Mouse (Mus musculus): ENCODE measurements around the gene N4bp1. TPM values are rescaled to one million over a fixed set of nuclear protein-coding genes. Genes with fewer than 3 reads are reported as not detected.

Gene N4bp1
- polyA plus RNA-seq, 1 experiment from 2014 or later = 11.9 TPM

- Histone ChIP-seq H3K4me2 (replicated peaks; ENCODE audit: low read depth, low read length) (no peak overlapping the region), H3K36me3 (ENCODE audit: control insufficient read depth, insufficient read depth, low read length) (no peaks in the 10 kb centered on the region), H3K27ac (ENCODE audit: low read depth, low read length) (no peak overlapping the region), H3K4me1 (replicated peaks; ENCODE audit: control insufficient read depth, insufficient read depth, low read length) (no peaks in the 10 kb centered on the region), H3K9me3 (ENCODE audit: control insufficient read depth, low read length) (no peaks in the 10 kb centered on the region), H3K4me3 (ENCODE audit: low read depth, low read length) (no peak overlapping the region), H3K9ac (ENCODE audit: low read depth, low read length) (no peak overlapping the region), H3K27me3 (ENCODE audit: control insufficient read depth, insufficient read depth, low read length) (no peaks in the 10 kb centered on the region)
- 82% methylated on average over 15 of the region's 15 CpGs for WGBS
- ATAC-seq (ENCODE audit: low FRiP score) = no peak
- DNase-seq (ENCODE audit: low spot score) = no peak
Measured at GRCm38 (mm10) chr8:86808990-86809960, 75.8 kb downstream of the N4bp1 start.

GRCm38 (mm10) chr8:86808239-86808638, 76.8 kb downstream of the N4bp1 start:
- 82% methylated on average over 5 of the region's 5 CpGs for WGBS
- H3K4me2 ChIP-seq (replicated peaks; ENCODE audit: low read depth, low read length) = no peak overlapping the region
- H3K27ac ChIP-seq (ENCODE audit: low read depth, low read length) = no peak overlapping the region
- no peaks in the 10 kb centered on the region for H3K9me3 ChIP-seq (ENCODE audit: control insufficient read depth, low read length)
- DNase-seq (ENCODE audit: low spot score) (no peak), ATAC-seq (ENCODE audit: low FRiP score) (no peak)
- no peaks in the 10 kb centered on the region for H3K27me3 ChIP-seq (ENCODE audit: control insufficient read depth, insufficient read depth, low read length)
- H3K4me3 ChIP-seq (ENCODE audit: low read depth, low read length) = no peak overlapping the region
- no peaks in the 10 kb centered on the region for H3K4me1 ChIP-seq (replicated peaks; ENCODE audit: control insufficient read depth, insufficient read depth, low read length)
- no peak overlapping the region for H3K9ac ChIP-seq (ENCODE audit: low read depth, low read length)
- H3K36me3 ChIP-seq (ENCODE audit: control insufficient read depth, insufficient read depth, low read length) = no peaks in the 10 kb centered on the region

- no peak overlapping the region for H3K27ac ChIP-seq (ENCODE audit: low read depth, low read length)
- no peaks in the 10 kb centered on the region for H3K4me1 ChIP-seq (replicated peaks; ENCODE audit: control insufficient read depth, insufficient read depth, low read length)
- DNase-seq (ENCODE audit: low spot score) = no peak
- WGBS = 49% methylated on average over 6 of the region's 6 CpGs
- no peak overlapping the region for H3K4me2 ChIP-seq (replicated peaks; ENCODE audit: low read depth, low read length)
- no peaks in the 10 kb centered on the region for H3K36me3 ChIP-seq (ENCODE audit: control insufficient read depth, insufficient read depth, low read length)
- no peaks in the 10 kb centered on the region for H3K9me3 ChIP-seq (ENCODE audit: control insufficient read depth, low read length)
- H3K4me3 ChIP-seq (ENCODE audit: low read depth, low read length) = no peak overlapping the region
- no peak for ATAC-seq (ENCODE audit: low FRiP score)
- no peak overlapping the region for H3K9ac ChIP-seq (ENCODE audit: low read depth, low read length)
- no peaks in the 10 kb centered on the region for H3K27me3 ChIP-seq (ENCODE audit: control insufficient read depth, insufficient read depth, low read length)
Measured at GRCm38 (mm10) chr8:86801988-86802387, 83.1 kb downstream of the N4bp1 start.

GRCm38 (mm10) chr8:86800966-86801365, 84.1 kb downstream of the N4bp1 start:
- Histone ChIP-seq H3K27me3 (ENCODE audit: control insufficient read depth, insufficient read depth, low read length) (no peaks in the 10 kb centered on the region), H3K9me3 (ENCODE audit: control insufficient read depth, low read length) (no peaks in the 10 kb centered on the region), H3K4me3 (ENCODE audit: low read depth, low read length) (no peak overlapping the region), H3K27ac (ENCODE audit: low read depth, low read length) (no peak overlapping the region), H3K9ac (ENCODE audit: low read depth, low read length) (no peak overlapping the region), H3K4me1 (replicated peaks; ENCODE audit: control insufficient read depth, insufficient read depth, low read length) (no peaks in the 10 kb centered on the region), H3K36me3 (ENCODE audit: control insufficient read depth, insufficient read depth, low read length) (no peaks in the 10 kb centered on the region), H3K4me2 (replicated peaks; ENCODE audit: low read depth, low read length) (no peak overlapping the region)
- 65% methylated on average over 4 of the region's 4 CpGs for WGBS
- ATAC-seq (ENCODE audit: low FRiP score) (no peak), DNase-seq (ENCODE audit: low spot score) (no peak)

- Histone ChIP-seq H3K27me3 (ENCODE audit: control insufficient read depth, insufficient read depth, low read length) (no peaks in the 10 kb centered on the region), H3K4me2 (replicated peaks; ENCODE audit: low read depth, low read length) (no peak overlapping the region), H3K36me3 (ENCODE audit: control insufficient read depth, insufficient read depth, low read length) (no peaks in the 10 kb centered on the region), H3K27ac (ENCODE audit: low read depth, low read length) (no peak overlapping the region), H3K9ac (ENCODE audit: low read depth, low read length) (no peak overlapping the region), H3K4me1 (replicated peaks; ENCODE audit: control insufficient read depth, insufficient read depth, low read length) (no peaks in the 10 kb centered on the region), H3K9me3 (ENCODE audit: control insufficient read depth, low read length) (no peaks in the 10 kb centered on the region), H3K4me3 (ENCODE audit: low read depth, low read length) (no peak overlapping the region)
- DNase-seq (ENCODE audit: low spot score) (no peak), ATAC-seq (ENCODE audit: low FRiP score) (no peak)
- WGBS = 90% methylated on average over 6 of the region's 6 CpGs
Measured at GRCm38 (mm10) chr8:86798141-86798540, 86.9 kb downstream of the N4bp1 start.

- H3K4me3 ChIP-seq (ENCODE audit: low read depth, low read length) = no peak overlapping the region
- H3K27ac ChIP-seq (ENCODE audit: low read depth, low read length) = no peak overlapping the region
- H3K9ac ChIP-seq (ENCODE audit: low read depth, low read length) = no peak overlapping the region
- no peaks in the 10 kb centered on the region for H3K36me3 ChIP-seq (ENCODE audit: control insufficient read depth, insufficient read depth, low read length)
- no peaks in the 10 kb centered on the region for H3K27me3 ChIP-seq (ENCODE audit: control insufficient read depth, insufficient read depth, low read length)
- WGBS = 90% methylated on average over 2 of the region's 2 CpGs
- no peak overlapping the region for H3K4me2 ChIP-seq (replicated peaks; ENCODE audit: low read depth, low read length)
- ATAC-seq (ENCODE audit: low FRiP score) (no peak), DNase-seq (ENCODE audit: low spot score) (no peak)
- H3K9me3 ChIP-seq (ENCODE audit: control insufficient read depth, low read length) = no peaks in the 10 kb centered on the region
- no peaks in the 10 kb centered on the region for H3K4me1 ChIP-seq (replicated peaks; ENCODE audit: control insufficient read depth, insufficient read depth, low read length)
Measured at GRCm38 (mm10) chr8:86797705-86798104, 87.4 kb downstream of the N4bp1 start.

- Histone ChIP-seq H3K9me3 (ENCODE audit: control insufficient read depth, low read length) (no peaks in the 10 kb centered on the region), H3K4me1 (replicated peaks; ENCODE audit: control insufficient read depth, insufficient read depth, low read length) (no peaks in the 10 kb centered on the region), H3K9ac (ENCODE audit: low read depth, low read length) (no peak overlapping the region), H3K27me3 (ENCODE audit: control insufficient read depth, insufficient read depth, low read length) (no peaks in the 10 kb centered on the region), H3K36me3 (ENCODE audit: control insufficient read depth, insufficient read depth, low read length) (no peaks in the 10 kb centered on the region), H3K27ac (ENCODE audit: low read depth, low read length) (no peak overlapping the region), H3K4me3 (ENCODE audit: low read depth, low read length) (no peak overlapping the region), H3K4me2 (replicated peaks; ENCODE audit: low read depth, low read length) (no peak overlapping the region)
- WGBS = 53% methylated on average over 6 of the region's 6 CpGs
- no peak for ATAC-seq (ENCODE audit: low FRiP score)
- DNase-seq (ENCODE audit: low spot score) = no peak
Measured at GRCm38 (mm10) chr8:86794716-86795115, 90.3 kb downstream of the N4bp1 start.

- WGBS = 91% methylated on average over 6 of the region's 6 CpGs
Measured at GRCm38 (mm10) chr8:86791542-86791941, 93.5 kb downstream of the N4bp1 start.

GRCm38 (mm10) chr8:86789576-86789975, 95.5 kb downstream of the N4bp1 start:
- H3K4me3 ChIP-seq (ENCODE audit: low read depth, low read length) = no peak overlapping the region

More at GRCm38 (mm10) chr8:86791542-86791941, 93.5 kb downstream of the N4bp1 start:
- Histone ChIP-seq H3K9me3 (ENCODE audit: control insufficient read depth, low read length) (no peaks in the 10 kb centered on the region), H3K9ac (ENCODE audit: low read depth, low read length) (no peak overlapping the region), H3K36me3 (ENCODE audit: control insufficient read depth, insufficient read depth, low read length) (no peaks in the 10 kb centered on the region), H3K27ac (ENCODE audit: low read depth, low read length) (no peak overlapping the region), H3K4me2 (replicated peaks; ENCODE audit: low read depth, low read length) (no peak overlapping the region), H3K4me1 (replicated peaks; ENCODE audit: control insufficient read depth, insufficient read depth, low read length) (no peaks in the 10 kb centered on the region), H3K27me3 (ENCODE audit: control insufficient read depth, insufficient read depth, low read length) (no peaks in the 10 kb centered on the region), H3K4me3 (ENCODE audit: low read depth, low read length) (no peak overlapping the region)
- ATAC-seq (ENCODE audit: low FRiP score) = no peak
- DNase-seq (ENCODE audit: low spot score) = no peak

More at GRCm38 (mm10) chr8:86789576-86789975, 95.5 kb downstream of the N4bp1 start:
- Histone ChIP-seq H3K27me3 (ENCODE audit: control insufficient read depth, insufficient read depth, low read length) (no peaks in the 10 kb centered on the region), H3K4me2 (replicated peaks; ENCODE audit: low read depth, low read length) (no peak overlapping the region), H3K4me1 (replicated peaks; ENCODE audit: control insufficient read depth, insufficient read depth, low read length) (no peaks in the 10 kb centered on the region), H3K9me3 (ENCODE audit: control insufficient read depth, low read length) (no peaks in the 10 kb centered on the region), H3K36me3 (ENCODE audit: control insufficient read depth, insufficient read depth, low read length) (no peaks in the 10 kb centered on the region), H3K27ac (ENCODE audit: low read depth, low read length) (no peak overlapping the region), H3K9ac (ENCODE audit: low read depth, low read length) (no peak overlapping the region)
- DNase-seq (ENCODE audit: low spot score) = no peak
- WGBS = 85% methylated on average over 1 of the region's 1 CpGs
- ATAC-seq (ENCODE audit: low FRiP score) = no peak

All from hindbrain, embryonic 11.5 days (tissue).